Mouse (Mus musculus) gastrocnemius, postnatal 36 days (tissue): ENCODE data around the gene Recql5. TPM values are rescaled to one million over a fixed set of nuclear protein-coding genes. Genes with fewer than 3 reads are reported as not detected.
"Not testable (repeated sequence)": the region's sequence is repeated elsewhere in the genome, so short reads cannot be mapped to it uniquely, and the experiment has no call there.

Experiments used
- DNase-seq, 2 experiments: peaks; one replicate each; pipeline ENCODE4 v3.0.0; 2022
- intact Hi-C: fragments of 180-260 bp; cut with DNase I; formaldehyde crosslinking; loops from one replicate; pipeline ENCODE4 v1.15.1; 2025
- total RNA-seq, 2 experiments: library from RNA; stranded (reverse); gene quantifications; 2 replicates each; pipeline ENCODE4 v1.2.3; 2021

Gene Recql5
- total RNA-seq, 2 experiments from 2014 or later: 4.5 to 6.9 TPM

DNA sequence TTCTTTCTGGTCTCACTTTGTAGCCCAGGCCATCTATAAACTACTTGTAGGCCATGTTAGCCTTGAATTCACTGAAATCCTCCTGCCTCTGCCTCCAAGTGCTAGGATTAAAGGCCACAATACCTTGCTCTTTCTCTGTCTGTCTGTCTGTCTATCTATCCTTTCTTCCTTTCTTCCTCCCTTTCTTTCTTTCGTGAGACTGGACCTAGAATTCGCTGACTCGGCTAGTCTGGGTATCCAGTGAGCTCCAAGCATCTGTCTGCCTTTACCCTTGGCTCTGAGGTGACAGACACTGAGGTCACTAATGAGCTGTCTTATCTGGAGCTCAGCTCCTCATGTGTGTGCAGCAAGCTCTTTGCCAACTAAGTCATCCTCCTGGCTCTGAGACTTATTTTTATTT, 57.3 kb downstream of the Recql5 start:
- DNase-seq: no peak
- intact Hi-C loops: no loop called here

DNA sequence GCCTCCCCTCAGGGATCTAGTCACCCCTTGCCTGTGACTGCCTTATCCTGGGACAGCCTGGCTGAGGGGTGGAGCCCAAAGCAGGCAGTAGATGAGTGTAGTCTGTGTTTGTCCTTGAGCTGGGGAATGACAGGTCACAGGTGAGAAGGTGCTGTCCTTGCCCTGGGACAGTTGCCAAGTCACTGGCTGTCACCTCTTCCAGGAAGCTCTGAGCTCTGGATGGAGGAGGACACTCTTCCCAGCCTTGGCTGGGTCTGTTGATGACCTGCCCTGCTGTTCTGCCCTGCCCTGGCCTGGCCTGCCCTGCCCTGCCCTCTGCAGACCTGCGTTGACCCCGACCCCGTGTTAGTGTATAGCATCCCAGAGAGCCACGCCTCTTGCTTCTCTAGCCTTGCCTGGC, 60.8 kb downstream of the Recql5 start:
- no peak for DNase-seq
- intact Hi-C loops: no loop called here

DNA sequence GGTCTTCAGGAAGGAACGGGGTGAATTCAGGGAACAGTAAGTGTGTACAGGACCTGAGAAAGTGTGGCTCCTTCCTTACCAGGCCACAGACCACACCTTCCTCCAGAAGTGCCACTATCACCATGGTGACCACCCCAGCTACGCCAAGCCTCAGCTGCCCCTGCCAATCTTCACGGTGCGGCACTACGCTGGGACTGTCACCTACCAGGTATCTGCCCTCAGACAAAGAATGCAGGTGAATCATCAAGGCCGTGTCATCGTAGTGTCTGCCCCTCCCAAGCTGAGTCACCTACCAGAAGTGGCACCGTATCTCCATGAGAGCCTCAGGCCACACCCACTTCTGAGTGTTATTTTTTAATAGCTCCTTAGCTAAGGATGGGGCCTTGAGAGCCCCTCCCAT, 63.9 kb downstream of the Recql5 start:
- DNase-seq: no peak
- intact Hi-C loops: no loop called here

DNA sequence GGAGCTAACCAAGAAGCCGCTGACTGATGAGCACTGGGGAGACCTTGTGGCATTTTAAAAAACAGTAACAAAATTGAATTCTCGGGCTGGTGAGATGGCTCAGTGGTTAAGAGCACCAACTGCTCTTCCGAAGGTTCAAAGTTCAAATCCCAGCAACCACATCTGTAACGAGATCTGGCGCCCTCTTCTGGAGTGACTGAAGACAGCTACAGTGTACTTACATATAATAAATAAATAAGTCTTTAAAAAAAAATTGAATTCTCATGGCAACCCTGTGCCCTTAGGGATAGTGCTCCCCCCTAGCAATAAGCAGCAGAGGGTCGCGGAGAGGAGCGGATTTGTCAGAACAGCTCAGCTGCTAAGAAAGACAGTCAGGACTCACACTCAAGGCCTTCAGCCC, 69.4 kb downstream of the Recql5 start:
- intact Hi-C loops: no loop called here
- no peak for DNase-seq

DNA sequence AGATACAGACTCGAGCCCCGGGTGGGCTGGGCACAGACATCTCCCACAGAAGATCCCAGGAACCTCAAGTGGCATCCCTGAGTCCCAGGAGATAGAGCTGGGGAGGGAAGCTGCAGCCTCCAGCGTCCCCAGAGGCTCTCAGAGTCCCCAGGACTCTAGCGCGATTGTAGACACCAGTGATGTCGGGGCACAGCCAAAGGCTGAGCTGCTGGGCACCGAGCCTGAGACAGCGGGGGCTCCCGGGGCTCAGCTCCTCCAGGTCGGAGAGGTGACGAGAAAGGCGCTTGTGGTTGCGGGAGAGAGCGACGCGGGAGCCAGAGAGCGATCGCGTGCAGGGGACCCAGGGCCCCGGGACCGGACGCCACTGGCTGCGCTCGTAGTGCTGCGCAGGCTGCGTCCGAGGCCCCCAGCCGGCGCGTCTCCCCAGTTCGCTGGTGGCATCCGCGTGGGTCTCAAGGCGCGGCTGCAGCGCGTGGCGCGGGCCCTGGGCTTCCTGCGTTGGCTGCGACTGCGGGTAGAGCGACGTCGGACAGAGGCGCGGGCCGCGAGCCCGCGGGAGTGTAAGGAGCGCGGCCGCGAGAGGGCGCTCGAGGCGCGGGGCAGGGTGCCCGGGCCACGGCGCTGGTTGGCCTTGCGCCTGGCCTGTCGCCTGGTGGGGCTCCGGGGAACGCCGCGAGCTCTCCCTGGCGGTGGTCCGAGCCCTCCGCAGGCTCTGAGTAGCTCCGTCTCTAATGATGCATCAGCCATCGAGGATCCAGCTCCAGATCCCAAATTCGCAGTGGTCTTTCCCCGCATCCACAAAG, 73.9 kb downstream of the Recql5 start:
- DNase-seq: peak; percentile 79 to 88
- intact Hi-C loops: loop anchor here (2.0 kb wide), 1 partner anchor 137 kb away; no protein-coding TSS in a partner anchor

DNA sequence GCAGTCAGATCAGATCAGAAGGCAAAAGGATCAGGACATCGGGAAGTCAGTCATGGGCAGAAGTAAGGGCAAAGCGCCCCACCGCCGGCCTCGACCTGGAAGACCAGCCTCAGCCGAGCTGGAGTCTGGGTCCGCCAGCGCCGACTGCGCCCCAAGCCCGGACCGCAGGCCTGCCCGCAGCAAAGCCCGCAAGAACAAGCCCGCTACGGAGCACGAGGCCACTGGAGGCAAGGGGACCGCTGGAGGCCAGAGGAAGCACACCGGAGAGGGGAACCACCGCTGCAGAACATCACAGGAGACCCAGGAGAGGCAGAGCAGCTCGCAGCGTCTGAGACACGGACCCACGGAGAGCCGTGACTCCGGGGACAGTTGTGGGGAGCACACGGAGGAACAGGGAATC, 74.9 kb downstream of the Recql5 start, which contains the start of gene Myo15b:
TSS of gene Myo15b (plus strand) at position 53 of the 400 bp plus-strand sequence.
- DNase-seq: no peak
- intact Hi-C loops: loop anchor here (2.0 kb wide), 1 partner anchor 136 kb away; no protein-coding TSS in a partner anchor

DNA sequence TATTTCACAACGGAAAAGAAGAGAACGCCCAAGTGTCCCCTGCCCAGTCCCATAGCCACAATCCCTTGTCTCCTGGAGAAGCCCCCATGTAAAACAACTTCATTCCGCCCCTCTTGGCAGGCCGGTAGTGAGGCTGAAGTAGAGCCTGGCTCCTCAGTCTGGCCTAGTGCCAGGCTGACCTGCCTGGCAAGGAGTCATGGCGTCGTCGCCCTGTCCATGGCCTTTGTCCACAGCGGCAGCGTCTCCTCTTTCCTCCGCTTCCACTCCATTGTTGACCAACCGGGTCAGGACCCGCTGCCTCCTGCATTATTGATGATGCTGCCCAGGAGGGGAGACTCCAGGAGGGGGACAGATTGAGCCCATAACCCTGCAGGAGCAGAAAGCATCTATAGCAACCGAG, 75.3 kb downstream of the Recql5 start:
- no peak for DNase-seq
- intact Hi-C loops: loop anchor here (2.0 kb wide), 1 partner anchor 135 kb away; no protein-coding TSS in a partner anchor

DNA sequence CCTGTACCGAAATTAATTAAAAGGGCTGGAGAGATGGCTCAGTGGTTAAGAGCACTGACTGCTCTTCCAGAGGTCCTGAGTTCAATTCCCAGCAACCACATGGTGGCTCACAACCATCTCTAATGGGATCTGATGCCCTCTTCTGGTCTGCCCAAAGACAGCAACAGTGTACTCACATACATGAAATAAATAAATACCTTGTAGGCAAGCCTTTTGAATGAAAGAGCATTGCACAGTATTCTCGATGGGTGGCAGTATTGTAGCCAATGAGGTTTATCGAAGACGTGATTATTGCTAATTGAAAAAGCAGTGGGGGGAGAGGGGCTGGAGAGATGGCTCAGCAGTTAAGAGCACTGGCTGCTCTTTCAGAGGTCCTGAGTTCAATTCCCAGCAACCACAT, 76.1 kb downstream of the Recql5 start:
- DNase-seq, intact Hi-C loops: not testable (repeated sequence)

DNA sequence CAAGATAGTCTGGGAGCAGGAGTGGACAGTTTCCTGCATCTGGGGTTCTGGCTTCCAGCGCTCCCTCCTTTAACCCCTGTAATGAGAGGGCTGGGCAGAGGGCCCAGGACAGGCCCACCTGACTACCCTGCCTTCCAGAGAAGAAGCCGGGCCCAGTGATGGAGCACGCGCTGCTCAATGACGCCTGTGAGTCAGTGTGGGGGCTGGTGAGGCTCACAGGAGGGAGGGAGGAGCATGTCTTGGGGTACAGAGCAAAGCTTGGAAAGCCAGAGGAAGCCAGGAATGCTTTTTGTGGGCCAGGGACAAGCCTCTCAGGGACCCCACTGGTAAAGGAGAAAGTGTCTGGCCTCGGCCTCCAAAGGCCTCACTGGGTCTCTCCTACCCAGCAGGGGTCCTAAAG, 78.6 kb downstream of the Recql5 start:
- DNase-seq: no peak
- intact Hi-C loops: no loop called here

DNA sequence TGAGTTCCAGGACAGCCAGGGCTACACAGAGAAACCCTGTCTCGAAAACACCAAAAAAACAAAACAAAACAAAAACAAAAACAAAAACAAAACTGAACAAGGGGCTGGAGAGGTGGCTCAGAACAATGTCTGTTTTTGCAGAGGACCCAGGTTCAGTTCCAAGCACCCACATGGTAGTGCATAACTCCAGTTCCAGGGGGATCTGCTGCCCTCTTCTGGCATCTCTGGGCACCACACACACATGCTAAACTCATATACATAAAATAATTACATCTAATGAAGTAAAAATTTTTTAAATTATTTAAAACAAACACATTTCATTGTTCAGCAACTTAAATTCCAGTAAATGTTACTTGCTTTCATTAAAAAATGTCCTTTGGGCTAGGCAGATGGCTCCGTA, 87.5 kb downstream of the Recql5 start:
- DNase-seq: no peak
- intact Hi-C loops: no loop called here

DNA sequence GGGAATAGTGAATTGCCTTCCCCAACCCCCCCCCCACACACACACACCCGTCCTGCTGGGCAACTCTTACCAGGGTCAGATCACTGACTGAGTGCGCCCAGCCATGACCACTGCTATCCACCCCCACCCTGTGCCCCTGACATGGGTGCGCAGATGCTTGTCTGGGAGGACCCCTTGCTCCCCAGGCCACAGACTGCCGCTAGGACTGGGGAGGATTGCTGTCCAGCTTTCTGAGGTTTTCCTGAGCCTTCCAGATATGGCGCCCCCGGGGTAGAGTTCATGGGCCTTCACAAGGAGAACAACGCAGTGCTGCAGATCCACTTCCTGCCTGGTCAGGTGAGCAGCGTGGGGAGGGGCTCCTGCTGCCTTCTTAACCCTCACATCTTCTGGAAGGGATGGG, 89.0 kb downstream of the Recql5 start:
- no peak for DNase-seq
- intact Hi-C loops: no loop called here

DNA sequence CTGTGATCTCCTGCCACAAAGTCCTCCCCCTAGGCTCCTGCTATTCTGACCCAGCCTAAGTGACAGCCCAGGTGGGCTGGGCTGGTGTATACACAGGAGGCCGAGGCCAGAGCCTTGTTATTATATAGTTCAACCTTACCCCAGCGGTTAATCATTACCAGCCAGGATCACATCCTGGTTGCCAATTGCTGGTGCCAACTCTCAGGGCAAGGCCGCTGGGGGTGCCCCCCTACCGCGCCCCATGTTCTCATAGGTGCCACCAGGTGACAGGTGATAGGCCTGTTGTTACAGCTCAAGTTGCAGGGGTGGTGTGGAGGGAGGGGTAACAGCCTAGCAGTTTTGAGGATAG, 89.4 kb downstream of the Recql5 start:
- intact Hi-C loops: no loop called here

DNA sequence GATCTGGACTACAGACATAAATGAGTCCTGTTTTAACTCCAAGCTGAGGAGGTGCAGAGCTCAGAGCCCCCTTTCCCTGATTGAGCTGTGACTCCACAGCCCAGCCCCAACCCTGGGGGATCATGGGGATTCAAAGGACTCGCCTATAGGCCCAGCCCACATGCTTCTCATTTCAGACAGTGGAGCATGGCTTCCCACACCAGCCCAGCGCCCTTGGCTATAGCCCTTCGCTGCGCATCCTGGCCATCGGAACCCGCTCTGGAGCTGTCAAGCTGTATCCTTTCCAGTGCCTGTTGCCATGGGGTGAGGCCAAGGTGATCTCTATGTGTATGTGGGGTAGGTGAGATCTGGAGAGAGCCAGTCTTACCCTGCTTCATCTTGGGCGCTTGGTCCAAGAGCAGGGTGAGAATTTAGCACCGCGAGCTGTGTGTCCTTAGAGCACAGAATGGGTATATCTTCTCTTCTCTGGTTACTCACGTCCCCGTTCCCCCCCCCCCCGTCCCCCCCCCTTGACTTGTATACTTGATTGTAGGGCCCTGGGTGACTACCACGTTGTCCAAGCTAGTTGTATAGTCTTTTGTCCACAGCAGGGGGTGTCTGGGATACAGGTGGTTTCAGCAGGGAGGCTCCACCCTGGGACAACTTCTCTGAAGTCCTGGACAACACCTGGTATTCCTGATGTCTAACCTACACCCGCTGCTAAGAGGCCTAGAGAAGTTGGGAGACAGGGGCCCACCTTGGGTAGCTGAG, 90.0 kb downstream of the Recql5 start:
- DNase-seq: no peak
- intact Hi-C loops: no loop called here

More for the DNA sequence above, 89.4 kb downstream of the Recql5 start:
- no peak for DNase-seq

Other genes starting within 250 kb of the Recql5 start
- 10 to 100 TPM; 56.4 to 65.7 TPM for gene Grb2, start 224.9 kb downstream of the Recql5 start, total RNA-seq
- gene Tmem94, start 168.0 kb downstream of the Recql5 start, total RNA-seq: 10 to 100 TPM; 73.1 to 79.5 TPM
- 10 to 100 TPM; 12.6 to 13.3 TPM for gene Caskin2, start 119.8 kb downstream of the Recql5 start, total RNA-seq
- gene Tsen54, start 118.8 kb downstream of the Recql5 start, total RNA-seq: 1 to 10 TPM; 4.6 to 6.0 TPM
- gene Llgl2, start 109.4 kb downstream of the Recql5 start, total RNA-seq: 1 to 10 TPM; 6.5 to 9.9 TPM
- not detected for gene Myo15b, start 75.1 kb downstream of the Recql5 start, total RNA-seq
- gene Smim5, start 33.5 kb downstream of the Recql5 start, total RNA-seq: under 1 TPM; 0.46 to 0.84 TPM
- gene Smim6, start 21.5 kb downstream of the Recql5 start, total RNA-seq: not detected
- 10 to 100 TPM; 11.5 to 11.6 TPM for gene Sap30bp, start 195 bp downstream of the Recql5 start, total RNA-seq
- gene Itgb4, start 41.2 kb upstream of the Recql5 start, total RNA-seq: 1 to 10 TPM; 1.9 to 3.3 TPM
- 1 to 10 TPM; 3.0 to 3.8 TPM for gene Galk1, start 79.2 kb upstream of the Recql5 start, total RNA-seq
- gene H3f3b, start 94.5 kb upstream of the Recql5 start, total RNA-seq: 10 to 100 TPM; 56.1 to 75.3 TPM
- gene Unk, start 96.8 kb upstream of the Recql5 start, total RNA-seq: 1 to 10 TPM; 6.0 to 7.1 TPM
- gene Unc13d, start 144.5 kb upstream of the Recql5 start, total RNA-seq: under 1 TPM; 0.30 to 0.48 TPM
- 10 to 100 TPM; 70.1 to 71.0 TPM for gene Wbp2, start 153.5 kb upstream of the Recql5 start, total RNA-seq
- gene Trim47, start 193.7 kb upstream of the Recql5 start, total RNA-seq: 1 to 10 TPM; 9.1 to 9.3 TPM
- 1 to 10 TPM; 4.1 to 4.8 TPM for gene Trim65, start 197.7 kb upstream of the Recql5 start, total RNA-seq
- gene Mrpl38, start 205.4 kb upstream of the Recql5 start, total RNA-seq: 10 to 100 TPM; 49.4 to 49.9 TPM
- gene Fbf1, start 234.7 kb upstream of the Recql5 start, total RNA-seq: 1 to 10 TPM; 9.3 to 9.8 TPM